Mouse (Mus musculus) hindbrain, embryonic 16.5 days (tissue): ENCODE results near the gene Gm20458. TPM values are rescaled to one million over a fixed set of nuclear protein-coding genes. Genes with fewer than 3 reads are reported as not detected.

Source experiments
- ATAC-seq: fragments of 200-750 bp; cut with Nextera tagmentation; 2 replicates; pipeline ENCODE4 v1.8.0; 2017; ENCODE audit warnings: moderate TSS enrichment, moderate library complexity
- H3K27ac ChIP-seq: fragments of 300-500 bp; sonication (generic); 2 replicates; pipeline ENCODE4 v1.5.1; 2014; ENCODE audit warnings: low read depth, mild to moderate bottlenecking, control low read depth, low read length, moderate library complexity
- H3K27me3 ChIP-seq: fragments of 300-500 bp; sonication (generic); replicated peaks from 2 replicates; pipeline ENCODE4 v1.6.1; 2014; ENCODE audit warnings: low read length; ENCODE audit not compliant: control insufficient read depth, insufficient read depth
- H3K36me3 ChIP-seq: fragments of 300-500 bp; sonication (generic); 2 replicates; pipeline ENCODE4 v1.6.1; 2014; ENCODE audit warnings: mild to moderate bottlenecking, low read length, moderate library complexity, mixed read lengths; ENCODE audit not compliant: control insufficient read depth, insufficient read depth
- H3K4me1 ChIP-seq: fragments of 300-500 bp; sonication (generic); 2 replicates; pipeline ENCODE4 v1.6.1; 2014; ENCODE audit warnings: low read depth, low read length; ENCODE audit not compliant: control insufficient read depth, insufficient read depth
- H3K4me2 ChIP-seq: fragments of 300-500 bp; sonication (generic); 2 replicates; pipeline ENCODE4 v1.6.1; 2014; ENCODE audit warnings: mild to moderate bottlenecking, low read length, control low read depth, moderate library complexity
- H3K4me3 ChIP-seq: fragments of 300-500 bp; sonication (generic); 2 replicates; pipeline ENCODE4 v1.5.1; 2014; ENCODE audit warnings: mild to moderate bottlenecking, low read length, control low read depth, moderate library complexity
- H3K9ac ChIP-seq: fragments of 300-500 bp; sonication (generic); 2 replicates; pipeline ENCODE4 v1.6.1; 2014; ENCODE audit warnings: low read depth, mild to moderate bottlenecking, control low read depth, low read length, moderate library complexity
- H3K9me3 ChIP-seq: fragments of 300-500 bp; sonication (generic); 2 replicates; pipeline ENCODE4 v1.6.1; 2014; ENCODE audit warnings: mild to moderate bottlenecking, low read length, moderate library complexity; ENCODE audit not compliant: control insufficient read depth
- WGBS: fragments of 180-500 bp; shearing (Covaris S2); extraction: QIAGEN DNeasy Blood & Tissue Kit; methylation state at CpG from one replicate; pipeline ENCODE4 v1.1.7; 2014; 5-methylcytosine and 5-hydroxymethylcytosine counted together
- polyA plus RNA-seq: library from polyadenylated mRNA; unstranded; fragments of >200 nt; fragmentation: Nextera tagmentation; extraction: Ambion mirVana; gene quantifications from 2 replicates; pipeline ENCODE4 v1.2.1, GENCODE M21; 2015

Gm20458 gene
- polyA plus RNA-seq = 4.1 and 12.3 TPM in 2 replicates

DNA sequence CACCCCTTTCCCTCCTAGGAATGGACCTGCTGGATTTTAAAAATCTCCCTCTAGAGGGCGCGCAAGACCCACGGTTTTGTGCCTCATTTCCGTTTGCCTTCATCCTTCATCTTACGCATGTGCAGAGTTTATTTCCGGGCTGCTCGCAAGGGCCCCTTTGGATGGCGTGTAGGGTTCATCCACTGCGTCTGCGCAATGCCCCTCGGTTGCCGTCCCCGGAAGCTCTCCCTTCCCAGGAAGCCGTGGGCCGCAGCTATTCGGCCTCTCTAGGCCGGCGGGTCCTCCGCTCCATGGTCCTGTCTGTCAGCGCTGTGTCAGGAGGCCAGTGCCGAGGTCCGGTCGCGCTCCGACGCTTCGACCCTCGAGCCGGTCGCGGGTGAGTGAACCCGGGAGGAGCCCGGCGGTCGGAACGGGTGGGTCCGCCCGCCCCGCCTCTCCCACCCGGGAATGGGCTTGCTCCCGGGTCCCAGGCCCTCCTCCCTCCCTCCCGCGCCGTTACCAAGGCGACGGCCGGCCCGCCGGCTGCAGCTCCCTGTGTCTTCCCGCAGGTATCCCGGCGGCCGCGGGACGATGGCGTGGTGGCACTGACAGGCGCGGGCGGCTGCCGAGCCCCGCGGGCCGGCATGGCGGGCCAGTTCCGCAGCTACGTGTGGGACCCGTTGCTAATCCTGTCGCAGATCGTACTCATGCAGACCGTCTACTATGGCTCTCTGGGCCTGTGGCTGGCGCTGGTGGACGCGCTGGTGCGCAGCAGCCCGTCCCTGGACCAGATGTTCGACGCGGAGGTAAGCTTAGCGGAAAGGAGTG, at the start of gene Gm20458:
Gm20458 (plus strand) TSS at position 223 of the 807 bp plus-strand sequence.
- no peaks in the 10 kb centered on the region for H3K27me3 ChIP-seq
- peak within 1 kb of the TSS; percentile 69 for H3K4me2 ChIP-seq
- H3K27ac ChIP-seq = peak within 1 kb of the TSS; percentile 93
- H3K4me3 ChIP-seq = peak within 1 kb of the TSS; percentile 73
- H3K9ac ChIP-seq = peak within 1 kb of the TSS; percentile 83
- H3K9me3 ChIP-seq = no peaks in the 10 kb centered on the region
- peaks cover 14% of the 10 kb centered on the region for H3K36me3 ChIP-seq
- peak; percentile 99 for ATAC-seq
- H3K4me1 ChIP-seq = peaks cover 14% of the 10 kb centered on the region
- WGBS = under 1% methylated on average over 77 of the region's 79 CpGs

- peak; percentile 34; the same call in 1 of the 2 replicates for ATAC-seq
- Histone ChIP-seq H3K27me3 (peaks cover 12% of the 10 kb centered on the region), H3K4me1 (no peaks in the 10 kb centered on the region), H3K9ac (peak overlapping the region; percentile 39; the same call in 1 of the 2 replicates), H3K9me3 (no peaks in the 10 kb centered on the region), H3K4me3 (peak overlapping the region; percentile 26), H3K36me3 (no peaks in the 10 kb centered on the region), H3K27ac (no peak overlapping the region), H3K4me2 (peak overlapping the region; percentile 45)
- 33% methylated on average over 28 of the region's 28 CpGs for WGBS
These were observed 46.6 kb upstream of the Gm20458 start for GRCm38 (mm10) chr2:164414167-164414566.

- WGBS = 71% methylated on average over 10 of the region's 10 CpGs
- no peak for ATAC-seq
- Histone ChIP-seq H3K4me3 (peak overlapping the region; percentile 26), H3K27me3 (peaks cover 12% of the 10 kb centered on the region), H3K4me1 (no peaks in the 10 kb centered on the region), H3K9ac (peak overlapping the region; percentile 39; the same call in 1 of the 2 replicates), H3K4me2 (peak overlapping the region; percentile 45), H3K36me3 (no peaks in the 10 kb centered on the region), H3K9me3 (no peaks in the 10 kb centered on the region), H3K27ac (no peak overlapping the region)
These were observed 46.2 kb upstream of the Gm20458 start for GRCm38 (mm10) chr2:164414581-164414980.

GRCm38 (mm10) chr2:164417198-164417597, 43.6 kb upstream of the Gm20458 start:
- WGBS = 3% methylated on average over 2 of the region's 2 CpGs
- Histone ChIP-seq H3K4me1 (no peaks in the 10 kb centered on the region), H3K9ac (no peak overlapping the region), H3K4me3 (no peak overlapping the region), H3K9me3 (no peaks in the 10 kb centered on the region), H3K36me3 (no peaks in the 10 kb centered on the region), H3K27ac (no peak overlapping the region), H3K4me2 (no peak overlapping the region), H3K27me3 (0 out of 2 replicates have a peak, but pooled peaks cover 2% of the 10 kb centered on the region)
- ATAC-seq = no peak

DNA sequence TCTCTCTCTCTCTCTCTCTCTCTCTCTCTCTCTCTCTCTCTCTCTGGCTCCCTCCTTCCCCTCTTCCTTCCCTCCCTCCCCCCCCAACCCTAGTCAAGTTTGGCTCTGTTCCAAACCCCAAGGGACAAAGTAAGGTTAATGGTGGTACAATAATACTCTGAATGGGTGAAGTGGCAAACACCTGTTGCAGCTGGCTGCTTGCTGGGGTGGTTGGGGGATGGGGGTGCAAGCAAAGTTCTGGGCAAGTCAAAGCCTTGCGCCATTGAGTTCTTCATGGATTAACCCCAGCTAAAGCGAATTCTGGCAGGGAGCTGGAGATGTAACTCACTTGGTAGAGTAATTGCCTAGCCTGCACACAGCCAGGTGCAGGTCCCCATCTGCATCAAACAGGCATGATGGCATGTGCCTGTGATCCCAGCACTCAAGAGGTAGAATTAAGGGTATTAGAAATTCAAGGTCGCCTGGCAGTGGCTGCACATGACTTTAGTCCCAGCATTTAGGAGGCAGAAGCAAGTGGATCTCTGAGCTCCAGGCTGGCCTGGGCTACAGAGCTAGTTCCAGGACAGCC, 42.4 kb upstream of the Gm20458 start:
- 35% methylated on average over 3 of the region's 3 CpGs for WGBS
- H3K4me2 ChIP-seq = no peak overlapping the region

DNA sequence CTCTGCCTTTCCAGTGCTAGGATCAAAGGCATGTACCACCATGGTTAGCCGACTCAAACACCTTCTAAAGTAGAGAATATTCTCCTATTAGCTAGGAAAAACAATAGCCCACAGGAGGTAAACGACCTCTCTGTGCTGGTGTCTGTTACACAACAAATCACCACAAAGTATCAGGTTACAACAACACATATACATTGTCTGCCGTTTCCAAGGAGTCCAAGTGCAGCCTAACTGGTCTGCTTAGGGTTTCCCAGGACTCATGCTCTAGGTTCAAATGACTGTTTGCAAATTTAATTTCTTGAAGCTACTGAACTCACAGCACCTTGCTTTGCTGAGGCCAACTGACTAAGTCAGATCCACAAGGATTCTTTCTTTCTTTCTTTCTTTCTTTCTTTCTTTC, 41.3 kb upstream of the Gm20458 start:
- Histone ChIP-seq H3K27me3 (no peaks in the 10 kb centered on the region), H3K4me2 (no peak overlapping the region), H3K4me1 (no peaks in the 10 kb centered on the region), H3K4me3 (no peak overlapping the region), H3K9me3 (no peaks in the 10 kb centered on the region), H3K27ac (no peak overlapping the region), H3K36me3 (no peaks in the 10 kb centered on the region), H3K9ac (no peak overlapping the region)
- 5% methylated on average over 3 of the region's 3 CpGs for WGBS
- ATAC-seq = no peak

More for the DNA sequence above, 42.4 kb upstream of the Gm20458 start:
- H3K9ac ChIP-seq = no peak overlapping the region
- ATAC-seq = no peak
- H3K4me1 ChIP-seq = no peaks in the 10 kb centered on the region
- H3K27me3 ChIP-seq = 0 out of 2 replicates have a peak, but pooled peaks cover 2% of the 10 kb centered on the region
- H3K9me3 ChIP-seq = no peaks in the 10 kb centered on the region
- H3K36me3 ChIP-seq = no peaks in the 10 kb centered on the region
- no peak overlapping the region for H3K4me3 ChIP-seq
- no peak overlapping the region for H3K27ac ChIP-seq

DNA sequence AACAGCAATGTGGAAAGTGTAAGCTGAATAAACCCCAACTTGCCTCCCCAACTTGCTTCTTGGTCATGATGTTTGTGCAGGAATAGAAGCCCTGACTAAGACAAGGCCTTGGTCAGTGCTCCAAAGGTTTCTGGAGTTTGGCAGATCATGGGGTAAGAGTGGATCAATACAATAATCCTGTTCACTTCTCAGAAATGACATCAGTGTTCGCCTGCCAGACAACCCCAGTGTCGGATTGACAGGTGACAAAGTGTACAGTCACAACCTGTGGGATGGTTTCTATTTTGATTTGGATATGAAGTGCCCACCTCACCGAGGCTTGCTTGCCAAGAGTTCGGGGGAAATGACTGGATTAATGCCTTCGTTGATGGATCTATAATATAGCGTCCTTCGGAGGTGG, 39.5 kb upstream of the Gm20458 start:
- H3K4me2 ChIP-seq = no peak overlapping the region
- H3K9ac ChIP-seq = no peak overlapping the region
- no peak overlapping the region for H3K27ac ChIP-seq
- H3K4me3 ChIP-seq = no peak overlapping the region
- no peaks in the 10 kb centered on the region for H3K36me3 ChIP-seq
- WGBS = 92% methylated on average over 7 of the region's 7 CpGs
- H3K27me3 ChIP-seq = no peaks in the 10 kb centered on the region
- no peaks in the 10 kb centered on the region for H3K4me1 ChIP-seq
- no peaks in the 10 kb centered on the region for H3K9me3 ChIP-seq
- ATAC-seq = no peak

DNA sequence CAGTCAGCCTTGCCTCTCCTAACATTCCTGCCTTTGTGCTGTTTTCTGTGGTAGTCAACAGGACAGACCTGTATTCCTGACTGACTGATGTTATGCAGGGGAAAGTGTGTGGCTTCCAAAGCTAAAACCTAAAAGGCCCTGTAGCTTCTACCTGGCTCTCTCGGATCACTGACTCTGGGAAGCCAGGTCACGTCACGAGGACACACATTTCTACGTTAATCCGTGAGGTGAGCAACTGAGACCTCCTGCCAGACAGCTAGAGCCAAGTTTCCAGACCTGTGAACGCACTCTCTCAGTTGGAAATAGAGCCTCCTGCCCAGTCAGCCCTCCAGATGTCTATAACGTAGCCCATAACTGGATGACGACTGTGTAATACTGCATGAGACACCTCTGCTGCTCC, 38.8 kb upstream of the Gm20458 start:
- WGBS = 85% methylated on average over 8 of the region's 8 CpGs
- Histone ChIP-seq H3K9ac (no peak overlapping the region), H3K9me3 (no peaks in the 10 kb centered on the region), H3K27me3 (no peaks in the 10 kb centered on the region), H3K4me1 (no peaks in the 10 kb centered on the region), H3K27ac (no peak overlapping the region), H3K36me3 (no peaks in the 10 kb centered on the region), H3K4me2 (no peak overlapping the region), H3K4me3 (no peak overlapping the region)
- ATAC-seq = no peak

GRCm38 (mm10) chr2:164422675-164423393, 37.9 kb upstream of the Gm20458 start:
- Histone ChIP-seq H3K9me3 (no peaks in the 10 kb centered on the region), H3K4me2 (no peak overlapping the region), H3K4me3 (no peak overlapping the region), H3K27me3 (no peaks in the 10 kb centered on the region), H3K27ac (no peak overlapping the region), H3K36me3 (no peaks in the 10 kb centered on the region), H3K4me1 (no peaks in the 10 kb centered on the region), H3K9ac (no peak overlapping the region)
- WGBS = 93% methylated on average over 15 of the region's 15 CpGs
- ATAC-seq = no peak
